7 mouse cellular contexts compared by ENCODE assay signal in the genomic region with DNA sequence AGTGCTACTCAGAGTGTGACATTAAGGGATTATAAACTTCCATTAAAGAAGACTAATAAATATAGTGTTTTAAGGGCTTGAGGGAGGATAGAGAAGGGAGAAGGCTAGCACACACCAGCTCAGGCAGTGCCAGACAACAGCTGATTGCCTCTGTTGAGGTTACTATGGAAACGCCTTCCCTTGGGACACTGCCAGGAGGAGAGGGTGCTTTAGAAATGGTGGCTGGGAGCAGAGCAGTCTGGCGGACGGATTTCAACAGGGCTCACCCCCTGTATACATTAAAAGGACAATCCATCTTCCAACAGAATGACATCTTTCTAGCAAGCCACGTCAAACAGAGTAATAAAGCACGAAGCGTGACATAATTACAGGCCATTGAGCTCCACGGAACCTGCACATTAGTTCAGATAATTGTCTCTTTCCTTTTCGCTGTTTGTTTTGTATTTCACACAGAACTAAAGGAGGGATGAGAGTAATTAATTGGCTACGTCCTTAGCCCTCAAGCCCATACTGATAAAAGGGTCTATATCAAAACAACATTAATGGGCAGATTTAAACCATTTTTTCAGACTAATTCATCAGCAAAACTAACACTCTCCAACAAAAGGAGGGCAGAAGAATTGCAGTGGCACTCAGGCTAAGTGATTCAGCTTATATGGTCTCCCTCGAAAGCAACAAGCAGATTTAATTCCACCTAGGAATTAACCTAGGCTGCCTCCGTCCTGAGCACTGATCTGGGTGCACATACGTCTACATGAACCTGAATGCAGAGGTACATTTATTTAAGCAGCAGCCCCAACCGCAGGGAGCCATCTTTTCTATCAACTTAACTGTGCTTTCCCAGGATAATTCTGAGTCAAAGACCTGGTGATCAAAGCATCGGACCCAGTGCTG.
DNase-seq lines count a peak whose midpoint lies in the region; ATAC-seq and TF ChIP-seq lines count a peak whose summit lies in the region.

No protein-coding gene starts in this region.

- no peak overlapping the region for H3K9ac ChIP-seq in kidney, postnatal 0 days (ENCODE audit: low read depth, low read length)
- no peak overlapping the region for H3K9ac ChIP-seq in liver, adult 2 months (ENCODE audit: low read depth, low read length)
- 0 out of 2 replicates have a peak overlapping the region, but pooled peaks have one; percentile 21 for H3K9ac ChIP-seq in neural tube, embryonic 14.5 days (replicated peaks; ENCODE audit: low read depth, low read length)

- peak; percentile 54 to 65 for DNase-seq in adrenal gland, adult 18-20 months (ENCODE audit: low spot score in 2 of 2)
- DNase-seq in cerebellum, adult 8-10 months: peak; percentile 86
- peak; percentile 84 to 95 for DNase-seq in frontal cortex, adult 2 months (ENCODE audit: extremely low spot score in 1 of 2, low spot score in 1 of 2)
- DNase-seq in kidney, postnatal 0 days (ENCODE audit: low spot score): peak; percentile 80
- peak; percentile 10 for DNase-seq in liver, adult 2 months (ENCODE audit: extremely low read depth, low read depth, low spot score)
- no peak for DNase-seq in thymus, adult 18-20 months

- H3K4me3 ChIP-seq in kidney, postnatal 0 days (replicated peaks; ENCODE audit: low read depth, low read length): no peak overlapping the region
- no peak overlapping the region for H3K4me3 ChIP-seq in liver, adult 2 months (ENCODE audit: insufficient read depth, low read depth, low read length)
- no peak overlapping the region for H3K4me3 ChIP-seq in neural tube, embryonic 14.5 days (ENCODE audit: low read depth, low read length)

- peak overlapping the region; percentile 4; the same call in 1 of the 2 replicates for H3K4me2 ChIP-seq in kidney, postnatal 0 days (ENCODE audit: low read length)
- H3K4me2 ChIP-seq in neural tube, embryonic 14.5 days (ENCODE audit: low read depth, low read length): peak overlapping the region; percentile 19

- H3K79me2 ChIP-seq in liver, adult 2 months (ENCODE audit: control insufficient read depth, insufficient read depth, low read length): no peaks in the 10 kb centered on the region

- H3K27ac ChIP-seq in kidney, postnatal 0 days: no peak overlapping the region
- H3K27ac ChIP-seq in liver, adult 2 months (replicated peaks; ENCODE audit: insufficient read depth, low read depth, low read length): no peak overlapping the region
- peak overlapping the region; percentile 90 for H3K27ac ChIP-seq in neural tube, embryonic 14.5 days (ENCODE audit: low read depth, low read length)

- no peaks in the 10 kb centered on the region for H3K36me3 ChIP-seq in kidney, postnatal 0 days (ENCODE audit: insufficient read depth, low read length)
- H3K36me3 ChIP-seq in liver, adult 2 months (ENCODE audit: control insufficient read depth, insufficient read depth, low read length): no peaks in the 10 kb centered on the region
- H3K36me3 ChIP-seq in neural tube, embryonic 14.5 days (ENCODE audit: control insufficient read depth, insufficient read depth, low read length): no peaks in the 10 kb centered on the region

- no peaks in the 10 kb centered on the region for H3K27me3 ChIP-seq in kidney, postnatal 0 days (ENCODE audit: insufficient read depth, low read length)
- no peaks in the 10 kb centered on the region for H3K27me3 ChIP-seq in liver, adult 2 months (ENCODE audit: control insufficient read depth, insufficient read depth, low read length)
- no peaks in the 10 kb centered on the region; the same call in 1 of the 2 replicates for H3K27me3 ChIP-seq in neural tube, embryonic 14.5 days (ENCODE audit: control insufficient read depth, insufficient read depth, low read length)

- H3K9me3 ChIP-seq in kidney, postnatal 0 days (replicated peaks; ENCODE audit: low read length): no peaks in the 10 kb centered on the region
- no peaks in the 10 kb centered on the region for H3K9me3 ChIP-seq in neural tube, embryonic 14.5 days (ENCODE audit: control insufficient read depth, low read length)

- H3K4me1 ChIP-seq in kidney, postnatal 0 days (replicated peaks; ENCODE audit: insufficient read depth, low read length): no peaks in the 10 kb centered on the region
- H3K4me1 ChIP-seq in liver, adult 2 months (ENCODE audit: control insufficient read depth, insufficient read depth, low read length): no peaks in the 10 kb centered on the region
- H3K4me1 ChIP-seq in neural tube, embryonic 14.5 days (ENCODE audit: control insufficient read depth, insufficient read depth, low read length): peaks cover 23% of the 10 kb centered on the region

- WGBS in kidney, postnatal 0 days: 20% methylated on average over 14 of the region's 14 CpGs
- 67% methylated on average over 14 of the region's 14 CpGs for WGBS in liver, adult 2 months
- 6% methylated on average over 14 of the region's 14 CpGs for WGBS in neural tube, embryonic 14.5 days

- TF ChIP-seq POLR2A in liver, adult 2 months (IDR thresholded peaks at IDR 0.05; ENCODE audit: extremely low read depth, insufficient read depth, low read length): no peak

- TF ChIP-seq CTCF in kidney, postnatal 0 days (IDR thresholded peaks at IDR 0.05; ENCODE audit: low read depth): no peak
- TF ChIP-seq CTCF in liver, adult 2 months (IDR thresholded peaks at IDR 0.05; ENCODE audit: low read depth, low read length): no peak

- ATAC-seq in kidney, postnatal 0 days (replicated peaks; ENCODE audit: low FRiP score, low read depth): 0 out of 2 replicates have a peak, but pooled peaks have one; percentile 17
- ATAC-seq in neural tube, embryonic 14.5 days (ENCODE audit: low read depth): peak; percentile 99

Comparison
In these comparisons a context has a peak if more than half of its experiments do, and no peak if none do; other contexts are left out.
1. DNase-seq: peak in adrenal gland, adult 18-20 months (2 of 2), cerebellum, adult 8-10 months (single experiment), frontal cortex, adult 2 months (2 of 2), kidney, postnatal 0 days (single experiment) and liver, adult 2 months (single experiment); none in thymus, adult 18-20 months (0 of 2).